Mouse (Mus musculus): Measurements from ENCODE around the gene Eipr1. TPM values are rescaled to one million over a fixed set of nuclear protein-coding genes. Genes with fewer than 3 reads are reported as not detected.
"Not testable (repeated sequence)": the region's sequence is repeated elsewhere in the genome, so short reads cannot be mapped to it uniquely, and the experiment has no call there.

The Eipr1 gene
- polyA plus RNA-seq, 1 experiment = 4.5 TPM

DNA sequence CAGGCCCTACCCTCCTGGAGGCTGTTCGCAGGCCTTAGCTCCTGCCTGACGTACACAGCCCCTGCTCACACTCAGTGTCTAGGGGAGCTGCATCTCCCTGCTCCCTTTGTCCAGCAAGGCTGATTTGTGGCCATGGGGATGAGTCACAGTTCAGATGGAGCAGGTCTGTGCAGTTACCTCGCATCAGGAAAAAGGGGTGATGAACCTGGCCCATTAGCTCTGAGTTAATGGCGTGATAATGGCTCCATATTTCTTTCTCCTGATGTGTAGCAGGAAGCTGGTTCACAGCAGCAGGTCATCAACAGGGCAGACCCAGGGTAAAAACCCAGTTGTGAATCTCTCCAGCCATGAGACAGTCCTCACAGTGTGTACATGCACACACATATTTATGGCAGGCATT, 151.5 kb downstream of the Eipr1 start:
- Histone ChIP-seq H3K36me3 (ENCODE audit: control insufficient read depth) (no peaks in the 10 kb centered on the region), H3K4me1 (ENCODE audit: control insufficient read depth) (no peaks in the 10 kb centered on the region), H3K9me3 (ENCODE audit: control insufficient read depth, low read length) (no peaks in the 10 kb centered on the region), H3K4me3 (replicated peaks) (no peak overlapping the region), H3K27me3 (ENCODE audit: control insufficient read depth) (no peaks in the 10 kb centered on the region)
- TF ChIP-seq GATA1 (IDR thresholded peaks at IDR 0.05; ENCODE audit: low read length) (no peak), TAL1 (IDR thresholded peaks at IDR 0.05; ENCODE audit: low read length) (no peak)

DNA sequence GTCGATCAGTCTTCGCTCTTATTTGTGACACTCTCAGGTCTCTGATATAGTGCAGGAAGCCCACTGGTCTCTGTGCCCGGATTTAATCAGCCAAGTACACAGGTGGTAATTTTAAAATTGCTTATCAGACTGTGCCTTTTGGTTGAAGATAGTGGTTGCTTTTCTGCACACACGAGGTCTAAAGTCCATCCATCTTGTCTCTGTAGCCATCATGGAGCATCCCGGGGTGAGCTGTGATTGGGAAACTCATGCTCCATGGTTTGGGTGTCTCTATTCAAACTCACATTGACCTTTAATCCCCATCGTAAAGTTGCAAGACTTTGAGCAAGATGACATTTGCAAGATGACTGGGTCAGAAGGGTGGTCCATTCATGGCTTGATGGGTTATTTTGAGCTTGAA, 153.9 kb downstream of the Eipr1 start:
- no peaks in the 10 kb centered on the region for H3K27me3 ChIP-seq (ENCODE audit: control insufficient read depth)
- no peaks in the 10 kb centered on the region for H3K9me3 ChIP-seq (ENCODE audit: control insufficient read depth, low read length)
- H3K4me3 ChIP-seq (replicated peaks) = no peak overlapping the region
- H3K4me1 ChIP-seq (ENCODE audit: control insufficient read depth) = no peaks in the 10 kb centered on the region
- H3K36me3 ChIP-seq (ENCODE audit: control insufficient read depth) = no peaks in the 10 kb centered on the region
- TF ChIP-seq TAL1 (IDR thresholded peaks at IDR 0.05; ENCODE audit: low read length) (no peak), GATA1 (IDR thresholded peaks at IDR 0.05; ENCODE audit: low read length) (no peak)

DNA sequence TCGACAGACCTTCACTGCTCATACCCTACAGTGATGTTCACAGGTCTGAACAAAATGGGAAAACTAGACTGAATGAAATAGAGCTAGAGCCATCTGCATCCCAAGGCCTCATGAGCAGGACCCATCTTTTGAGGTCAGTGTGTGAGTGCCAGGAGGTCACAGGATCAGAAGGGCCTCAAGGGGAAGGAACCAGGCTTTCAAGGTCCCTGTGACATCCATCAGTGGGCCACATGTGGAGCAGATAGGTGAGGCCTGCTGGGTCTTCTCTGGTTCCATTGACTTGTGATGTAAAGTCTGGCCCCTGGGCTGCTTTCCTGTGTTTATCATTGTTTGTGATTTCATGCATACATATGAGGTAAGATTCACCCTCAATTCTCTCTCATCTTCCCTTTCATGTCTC, 154.4 kb downstream of the Eipr1 start:
- Histone ChIP-seq H3K27me3 (ENCODE audit: control insufficient read depth) (no peaks in the 10 kb centered on the region), H3K4me3 (replicated peaks) (no peak overlapping the region), H3K36me3 (ENCODE audit: control insufficient read depth) (no peaks in the 10 kb centered on the region), H3K9me3 (ENCODE audit: control insufficient read depth, low read length) (no peaks in the 10 kb centered on the region), H3K4me1 (ENCODE audit: control insufficient read depth) (no peaks in the 10 kb centered on the region)
- no peak for TF ChIP-seq GATA1 (IDR thresholded peaks at IDR 0.05; ENCODE audit: low read length)
- TF ChIP-seq TAL1 (IDR thresholded peaks at IDR 0.05; ENCODE audit: low read length) = no peak

DNA sequence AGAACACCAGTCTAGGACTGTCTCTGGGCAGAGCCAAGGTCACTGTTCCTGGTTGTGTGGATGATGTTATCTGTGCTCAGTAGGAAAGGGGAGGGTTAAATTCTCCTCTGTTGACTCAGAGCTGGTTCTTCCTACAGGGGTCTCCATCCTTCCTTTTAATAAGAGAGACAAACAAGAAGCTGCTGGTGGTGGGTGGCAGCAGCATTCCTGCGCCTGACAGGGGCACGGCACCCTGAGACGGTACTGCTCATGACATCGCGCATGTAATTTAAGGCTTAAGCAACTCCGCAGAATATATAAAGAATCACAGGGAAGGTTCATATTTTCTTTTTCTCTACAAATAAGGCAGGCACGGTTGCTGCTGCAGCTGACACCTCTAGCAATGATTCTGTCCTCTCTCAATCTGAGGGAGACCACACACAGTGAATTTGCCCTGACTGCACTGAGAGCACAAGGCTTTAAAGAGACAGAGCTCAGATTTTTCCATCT, 155.2 kb downstream of the Eipr1 start:
- Histone ChIP-seq H3K27me3 (ENCODE audit: control insufficient read depth) (no peaks in the 10 kb centered on the region), H3K4me1 (ENCODE audit: control insufficient read depth) (no peaks in the 10 kb centered on the region), H3K9me3 (ENCODE audit: control insufficient read depth, low read length) (no peaks in the 10 kb centered on the region), H3K4me3 (replicated peaks) (no peak overlapping the region), H3K36me3 (ENCODE audit: control insufficient read depth) (no peaks in the 10 kb centered on the region)
- TF ChIP-seq TAL1 (IDR thresholded peaks at IDR 0.05; ENCODE audit: low read length) (no peak), GATA1 (IDR thresholded peaks at IDR 0.05; ENCODE audit: low read length) (no peak)

DNA sequence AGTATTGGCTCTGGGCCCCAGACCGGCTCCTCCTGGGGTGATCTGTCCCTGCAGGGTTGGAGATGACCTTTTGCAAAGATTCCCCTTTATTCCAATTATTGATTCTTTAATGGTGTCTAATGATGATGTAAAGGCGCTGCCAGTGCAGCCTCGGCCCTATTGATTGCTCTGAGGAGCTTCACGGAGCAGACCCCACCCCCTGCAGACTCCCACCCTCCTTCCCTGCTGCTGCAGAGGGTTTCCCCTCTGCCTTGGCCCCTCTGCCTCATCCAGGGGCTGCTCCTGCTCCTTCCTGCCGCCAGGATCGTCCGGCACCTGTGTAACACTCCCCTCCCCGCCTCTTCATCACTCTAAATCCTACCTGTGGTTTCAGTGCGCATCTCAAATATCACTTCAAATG, 156.2 kb downstream of the Eipr1 start:
- H3K36me3 ChIP-seq (ENCODE audit: control insufficient read depth) = no peaks in the 10 kb centered on the region
- H3K9me3 ChIP-seq (ENCODE audit: control insufficient read depth, low read length) = no peaks in the 10 kb centered on the region
- no peaks in the 10 kb centered on the region for H3K4me1 ChIP-seq (ENCODE audit: control insufficient read depth)
- H3K4me3 ChIP-seq (replicated peaks) = no peak overlapping the region
- H3K27me3 ChIP-seq (ENCODE audit: control insufficient read depth) = no peaks in the 10 kb centered on the region
- no peak for TF ChIP-seq GATA1 (IDR thresholded peaks at IDR 0.05; ENCODE audit: low read length)
- no peak for TF ChIP-seq TAL1 (IDR thresholded peaks at IDR 0.05; ENCODE audit: low read length)

DNA sequence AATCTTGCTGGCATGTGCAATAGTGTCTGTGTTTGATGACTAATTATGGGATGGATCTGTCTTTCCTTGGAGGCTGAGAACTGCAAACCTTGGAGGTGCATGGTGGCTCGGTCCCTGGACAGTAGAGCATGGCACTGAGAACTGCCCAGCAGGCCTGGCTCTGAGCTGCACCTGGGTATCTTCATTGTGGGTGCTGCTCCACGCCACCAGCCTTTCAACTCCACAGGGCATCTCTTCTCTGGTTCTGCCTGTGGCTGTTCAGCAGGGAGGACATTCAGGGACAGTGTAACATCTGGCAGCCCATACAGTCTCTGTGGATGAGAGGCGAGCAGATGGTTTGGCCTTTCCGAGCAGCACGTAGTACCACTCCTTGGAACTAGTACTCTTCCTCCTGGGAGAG, 158.2 kb downstream of the Eipr1 start:
- no peaks in the 10 kb centered on the region for H3K4me1 ChIP-seq (ENCODE audit: control insufficient read depth)
- H3K4me3 ChIP-seq (replicated peaks) = no peak overlapping the region
- no peak for TF ChIP-seq GATA1 (IDR thresholded peaks at IDR 0.05; ENCODE audit: low read length)
- no peak for TF ChIP-seq TAL1 (IDR thresholded peaks at IDR 0.05; ENCODE audit: low read length)
- H3K9me3 ChIP-seq (ENCODE audit: control insufficient read depth, low read length) = no peaks in the 10 kb centered on the region
- no peaks in the 10 kb centered on the region for H3K27me3 ChIP-seq (ENCODE audit: control insufficient read depth)
- H3K36me3 ChIP-seq (ENCODE audit: control insufficient read depth) = no peaks in the 10 kb centered on the region

DNA sequence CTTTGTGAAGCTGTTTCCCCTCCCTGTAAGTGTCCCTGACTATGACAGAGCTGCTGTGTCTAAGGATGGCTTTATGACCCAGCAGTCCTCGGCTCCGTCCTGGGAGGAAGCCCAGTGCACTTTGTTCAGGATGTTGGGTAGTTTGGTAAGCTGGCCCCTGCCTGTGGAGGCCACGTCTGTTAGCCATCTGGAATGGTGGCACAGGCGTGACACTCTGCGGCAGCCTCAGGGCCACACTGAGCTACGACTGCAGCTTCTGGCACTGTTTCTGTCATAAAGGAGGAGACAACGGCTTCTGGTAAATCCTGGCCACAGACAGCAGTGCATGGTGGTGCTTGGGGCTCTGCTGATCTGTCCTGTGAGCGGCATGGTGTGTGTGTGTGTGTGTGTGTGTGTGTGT, 159.0 kb downstream of the Eipr1 start:
- TF ChIP-seq GATA1 (IDR thresholded peaks at IDR 0.05; ENCODE audit: low read length) (no peak), TAL1 (IDR thresholded peaks at IDR 0.05; ENCODE audit: low read length) (no peak)
- no peak overlapping the region for H3K4me3 ChIP-seq (replicated peaks)
- no peaks in the 10 kb centered on the region for H3K4me1 ChIP-seq (ENCODE audit: control insufficient read depth)
- H3K27me3 ChIP-seq (ENCODE audit: control insufficient read depth) = no peaks in the 10 kb centered on the region
- H3K9me3 ChIP-seq (ENCODE audit: control insufficient read depth, low read length) = no peaks in the 10 kb centered on the region
- H3K36me3 ChIP-seq (ENCODE audit: control insufficient read depth) = no peaks in the 10 kb centered on the region

DNA sequence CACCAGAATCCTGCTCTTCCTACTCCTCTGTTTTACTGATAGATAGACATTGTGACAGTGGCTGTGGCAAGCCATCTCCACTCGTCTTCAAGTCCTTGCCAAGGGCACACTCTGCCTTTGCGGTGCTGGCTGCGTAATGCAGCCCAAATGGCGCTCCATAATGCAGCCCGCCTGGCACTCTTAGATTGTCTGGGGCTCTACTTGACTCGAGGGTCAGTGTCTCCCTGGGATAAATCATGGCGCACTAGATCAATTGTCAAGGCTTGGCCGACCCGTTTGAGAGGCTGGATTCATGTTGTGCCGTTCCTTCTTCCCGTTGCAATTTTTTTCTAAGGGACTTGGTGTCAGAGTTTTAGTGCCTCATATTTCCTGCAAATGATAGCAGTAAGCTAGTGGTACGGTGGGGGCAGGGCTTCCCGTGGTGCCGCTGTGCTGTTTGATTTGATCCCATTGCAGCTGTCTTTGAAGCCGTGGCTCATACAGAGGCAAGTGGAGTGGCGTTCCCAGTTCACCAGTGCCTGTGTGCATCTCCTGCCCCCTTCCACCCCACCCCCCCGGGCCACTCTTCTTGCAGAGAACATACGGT, 160.8 kb downstream of the Eipr1 start:
- Histone ChIP-seq H3K4me1 (ENCODE audit: control insufficient read depth) (no peaks in the 10 kb centered on the region), H3K9me3 (ENCODE audit: control insufficient read depth, low read length) (no peaks in the 10 kb centered on the region), H3K27me3 (ENCODE audit: control insufficient read depth) (no peaks in the 10 kb centered on the region), H3K36me3 (ENCODE audit: control insufficient read depth) (no peaks in the 10 kb centered on the region), H3K4me3 (replicated peaks) (no peak overlapping the region)
- no peak for TF ChIP-seq TAL1 (IDR thresholded peaks at IDR 0.05; ENCODE audit: low read length)
- TF ChIP-seq GATA1 (IDR thresholded peaks at IDR 0.05; ENCODE audit: low read length) = no peak

DNA sequence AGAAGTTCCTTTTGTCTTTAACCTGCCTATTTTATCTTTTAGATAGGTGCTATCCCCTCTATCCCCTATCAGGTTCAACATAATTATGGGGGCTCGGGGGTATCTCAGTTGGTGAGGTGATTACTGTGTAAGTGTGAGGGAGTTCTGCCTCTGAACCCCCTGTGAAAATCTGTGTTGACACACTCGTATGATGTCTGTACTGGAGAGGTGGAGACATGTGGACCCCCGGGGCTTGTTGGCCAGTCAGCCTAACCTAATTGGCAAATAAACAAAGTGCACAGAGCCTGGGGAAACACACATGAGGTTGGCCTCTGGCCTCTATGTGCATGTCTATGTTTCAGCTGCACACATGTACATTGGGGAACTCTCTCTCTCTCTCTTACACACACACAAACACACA, 161.5 kb downstream of the Eipr1 start:
- Histone ChIP-seq H3K9me3 (ENCODE audit: control insufficient read depth, low read length) (no peaks in the 10 kb centered on the region), H3K36me3 (ENCODE audit: control insufficient read depth) (no peaks in the 10 kb centered on the region), H3K4me1 (ENCODE audit: control insufficient read depth) (no peaks in the 10 kb centered on the region), H3K4me3 (replicated peaks) (no peak overlapping the region), H3K27me3 (ENCODE audit: control insufficient read depth) (no peaks in the 10 kb centered on the region)
- TF ChIP-seq TAL1 (IDR thresholded peaks at IDR 0.05; ENCODE audit: low read length) (no peak), GATA1 (IDR thresholded peaks at IDR 0.05; ENCODE audit: low read length) (no peak)

DNA sequence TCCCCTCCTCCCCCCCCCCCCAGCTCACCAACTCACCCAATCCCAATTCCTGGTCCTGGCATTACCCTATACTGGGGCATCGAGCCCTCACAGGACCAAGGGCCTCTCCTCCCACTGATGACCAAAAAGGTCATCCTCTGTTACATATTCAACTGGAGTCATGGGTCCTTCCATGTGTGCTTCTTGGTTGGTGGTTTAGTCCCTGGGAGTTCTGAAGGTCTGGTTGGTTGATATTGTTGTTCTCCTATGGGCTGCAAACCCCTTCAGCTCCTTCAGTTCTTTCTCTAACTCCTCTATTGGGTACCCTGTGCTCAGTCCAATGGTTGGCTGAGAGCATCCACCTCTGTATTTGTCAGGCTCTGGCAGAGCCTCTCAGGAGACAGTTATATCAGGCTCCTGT, 162.5 kb downstream of the Eipr1 start:
- H3K27me3 ChIP-seq (ENCODE audit: control insufficient read depth); H3K36me3 ChIP-seq (ENCODE audit: control insufficient read depth): not testable (repeated sequence)

More for the DNA sequence above, 162.5 kb downstream of the Eipr1 start:
- H3K4me3 ChIP-seq (replicated peaks); H3K9me3 ChIP-seq (ENCODE audit: control insufficient read depth, low read length); H3K4me1 ChIP-seq (ENCODE audit: control insufficient read depth): not testable (repeated sequence)

Other genes starting within 250 kb of the Eipr1 start
- 0.04 TPM in 1 of 2 replicates, not detected in the other for gene Dcdc2c, start 199.4 kb upstream of the Eipr1 start, polyA plus RNA-seq (2012)
- gene Allc, start 169.3 kb upstream of the Eipr1 start, polyA plus RNA-seq (2012) = not detected in 2 replicates
- 0.04 TPM in 1 of 2 replicates, not detected in the other for gene Colec11, start 128.4 kb upstream of the Eipr1 start, polyA plus RNA-seq (2012)
- gene Rps7, start 115.8 kb upstream of the Eipr1 start, polyA plus RNA-seq (2012) = 20.4 and 24.6 TPM in 2 replicates
- 0.33 and 0.76 TPM in 2 replicates for gene Rnaseh1, start 102.2 kb upstream of the Eipr1 start, polyA plus RNA-seq (2012)
- gene Adi1, start 76.6 kb upstream of the Eipr1 start, polyA plus RNA-seq (2012) = 0.11 and 0.27 TPM in 2 replicates
- gene Trappc12, start 1.3 kb upstream of the Eipr1 start, polyA plus RNA-seq (2012) = 0.72 and 0.85 TPM in 2 replicates